Mouse (Mus musculus) central nervous system, embryonic 18 days (tissue): ENCODE measurements around the gene Gm49339. TPM values are rescaled to one million over a fixed set of nuclear protein-coding genes. Genes with fewer than 3 reads are reported as not detected.

Experiments used
- polyA plus RNA-seq: library from polyadenylated mRNA; depleted of rRNA; stranded (reverse); fragments of >200 nt; gene quantifications from 2 replicates; pipeline ENCODE4 v1.2.3, GENCODE M21; 2012; rRNA removed

Gm49339 gene
- 0.23 TPM in 1 of 2 replicates, not detected in the other for polyA plus RNA-seq

DNA sequence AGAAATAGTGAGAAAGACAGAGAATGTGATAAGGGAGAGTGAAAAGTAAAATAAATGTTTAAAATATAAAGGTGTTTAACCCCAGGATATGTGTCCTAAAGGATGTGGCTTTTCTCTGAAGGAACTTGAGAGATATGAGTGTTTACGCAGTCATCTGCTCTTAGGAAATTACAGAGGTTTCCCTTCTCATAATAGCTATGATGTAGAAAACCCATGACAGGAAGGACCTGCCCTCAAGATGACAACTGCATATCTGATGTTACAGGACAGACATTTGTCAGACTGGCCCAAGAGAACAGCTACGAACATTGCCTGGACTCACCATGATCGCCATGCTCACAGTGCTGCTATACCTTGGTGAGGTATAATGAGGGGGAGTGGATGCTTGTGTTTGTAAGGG is at the start of gene Gm49339, which contains the start of gene Lilr4b:
TSS of gene Gm49339 (plus strand) at position 216 of the 400 bp plus-strand sequence.
TSS of gene Lilr4b (plus strand) at position 236 of the 400 bp plus-strand sequence.

DNA sequence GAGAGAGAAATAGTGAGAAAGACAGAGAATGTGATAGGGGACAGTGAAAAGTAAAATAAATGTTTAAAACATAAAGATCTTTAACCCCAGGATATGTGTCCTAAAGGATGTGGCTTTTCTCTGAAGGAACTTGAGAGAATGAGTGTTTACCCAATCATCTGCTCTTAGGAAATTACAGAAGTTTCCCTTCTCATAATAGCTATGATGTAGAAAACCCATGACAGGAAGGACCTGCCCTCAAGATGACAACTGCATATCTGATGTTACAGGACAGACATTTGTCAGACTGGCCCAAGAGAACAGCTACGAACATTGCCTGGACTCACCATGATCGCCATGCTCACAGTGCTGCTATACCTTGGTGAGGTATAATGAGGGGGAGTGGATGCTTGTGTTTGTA is 10.3 kb downstream of the Gm49339 start, which contains the start of gene Lilrb4a:
TSS of gene Lilrb4a (plus strand) at position 266 of the 400 bp plus-strand sequence.

Other genes starting within 250 kb of the Gm49339 start
- 0.11 and 0.23 TPM in 2 replicates for gene Lilr4b, start within 50 bp of the Gm49339 start, polyA plus RNA-seq
- gene Lilrb4a, start 10.3 kb downstream of the Gm49339 start, polyA plus RNA-seq = 0.64 and 1.1 TPM in 2 replicates
- 1.7 and 1.9 TPM in 2 replicates for gene Fam162b, start 109.9 kb downstream of the Gm49339 start, polyA plus RNA-seq
- gene Gprc6a, start 150.8 kb downstream of the Gm49339 start, polyA plus RNA-seq = 0.04 and 0.05 TPM in 2 replicates
- gene Rfx6, start 197.1 kb downstream of the Gm49339 start, polyA plus RNA-seq = not detected in 2 replicates